Mouse (Mus musculus) hindbrain, embryonic 13.5 days (tissue): ENCODE results near the gene Alox12. TPM values are rescaled to one million over a fixed set of nuclear protein-coding genes. Genes with fewer than 3 reads are reported as not detected.

Experiments
- ATAC-seq: fragments of 200-750 bp; cut with Nextera tagmentation; 2 replicates; pipeline ENCODE4 v1.8.0; 2017; ENCODE audit warnings: moderate TSS enrichment; ENCODE audit not compliant: low FRiP score
- H3K27ac ChIP-seq: fragments of 300-500 bp; sonication (generic); 2 replicates; pipeline ENCODE4 v1.5.1; 2015; ENCODE audit warnings: inconsistent platforms, mild to moderate bottlenecking, moderate library complexity
- H3K27me3 ChIP-seq: fragments of 300-500 bp; sonication (generic); 2 replicates; pipeline ENCODE4 v1.6.1; 2015; ENCODE audit warnings: mild to moderate bottlenecking, inconsistent platforms
- H3K36me3 ChIP-seq: fragments of 300-500 bp; sonication (generic); 2 replicates; pipeline ENCODE4 v1.6.1; 2015; ENCODE audit warnings: mild to moderate bottlenecking, inconsistent platforms
- H3K4me1 ChIP-seq: fragments of 300-500 bp; sonication (generic); replicated peaks from 2 replicates; pipeline ENCODE4 v1.6.1; 2015; ENCODE audit warnings: inconsistent platforms
- H3K4me2 ChIP-seq: fragments of 300-500 bp; sonication (generic); 2 replicates; pipeline ENCODE4 v1.6.1; 2015; ENCODE audit warnings: inconsistent platforms, mild to moderate bottlenecking, moderate library complexity
- H3K4me3 ChIP-seq: fragments of 300-500 bp; sonication (generic); 2 replicates; pipeline ENCODE4 v1.5.1; 2015; ENCODE audit warnings: mild to moderate bottlenecking, inconsistent platforms
- H3K9ac ChIP-seq: fragments of 300-500 bp; sonication (generic); 2 replicates; pipeline ENCODE4 v1.6.1; 2015; ENCODE audit warnings: mild to moderate bottlenecking, inconsistent platforms
- H3K9me3 ChIP-seq: fragments of 300-500 bp; sonication (generic); 2 replicates; pipeline ENCODE4 v1.6.1; 2016; ENCODE audit warnings: inconsistent platforms
- WGBS: fragments of 180-500 bp; shearing (Covaris S2); methylation state at CpG from one replicate; pipeline ENCODE4 v1.1.7; 2015; 5-methylcytosine and 5-hydroxymethylcytosine counted together
- polyA plus RNA-seq: library from polyadenylated mRNA; unstranded; fragments of >200 nt; fragmentation: Nextera tagmentation; extraction: Ambion mirVana; gene quantifications from 2 replicates; pipeline ENCODE4 v1.2.1, GENCODE M21; 2015

Gene Alox12
- polyA plus RNA-seq, 1 experiment from 2014 or later = 2.8 TPM

DNA sequence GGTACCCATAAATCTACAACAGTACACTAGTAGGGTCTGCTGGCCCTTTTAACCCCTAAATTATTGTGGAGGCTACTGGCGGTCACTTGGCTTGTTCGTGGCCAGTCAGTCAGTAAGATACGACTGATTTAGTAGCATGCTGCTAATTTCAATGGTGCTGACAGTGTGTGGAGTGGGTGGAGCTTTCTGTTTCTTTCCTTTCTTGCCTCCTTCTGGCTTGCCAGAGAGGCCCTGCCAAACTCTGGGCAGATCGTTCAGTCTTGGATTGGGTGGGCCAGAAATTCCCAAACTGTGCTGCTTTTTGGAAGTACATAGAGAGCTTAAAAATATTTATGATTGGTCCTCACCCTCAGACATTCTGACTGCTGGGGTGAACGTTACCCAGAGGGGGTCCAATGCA lies 28.0 kb downstream of the Alox12 start:
- Histone ChIP-seq H3K27me3 (peaks cover 85% of the 10 kb centered on the region), H3K9me3 (no peaks in the 10 kb centered on the region), H3K9ac (peak overlapping the region; percentile 59; the same call in 1 of the 2 replicates), H3K27ac (no peak overlapping the region), H3K4me3 (peak overlapping the region; percentile 26), H3K36me3 (no peaks in the 10 kb centered on the region), H3K4me2 (peak overlapping the region; percentile 51), H3K4me1 (peaks cover 43% of the 10 kb centered on the region)
- WGBS = 37% methylated on average over 5 of the region's 5 CpGs
- ATAC-seq = no peak

GRCm38 (mm10) chr11:70226602-70226890 lies 28.6 kb downstream of the Alox12 start:
- Histone ChIP-seq H3K27ac (no peak overlapping the region), H3K27me3 (peaks cover 81% of the 10 kb centered on the region), H3K9me3 (no peaks in the 10 kb centered on the region), H3K36me3 (no peaks in the 10 kb centered on the region), H3K4me1 (peaks cover 48% of the 10 kb centered on the region), H3K4me3 (peak overlapping the region; percentile 26), H3K4me2 (peak overlapping the region; percentile 50), H3K9ac (peak overlapping the region; percentile 59)
- WGBS = 10% methylated on average over 18 of the region's 18 CpGs
- ATAC-seq = no peak

DNA sequence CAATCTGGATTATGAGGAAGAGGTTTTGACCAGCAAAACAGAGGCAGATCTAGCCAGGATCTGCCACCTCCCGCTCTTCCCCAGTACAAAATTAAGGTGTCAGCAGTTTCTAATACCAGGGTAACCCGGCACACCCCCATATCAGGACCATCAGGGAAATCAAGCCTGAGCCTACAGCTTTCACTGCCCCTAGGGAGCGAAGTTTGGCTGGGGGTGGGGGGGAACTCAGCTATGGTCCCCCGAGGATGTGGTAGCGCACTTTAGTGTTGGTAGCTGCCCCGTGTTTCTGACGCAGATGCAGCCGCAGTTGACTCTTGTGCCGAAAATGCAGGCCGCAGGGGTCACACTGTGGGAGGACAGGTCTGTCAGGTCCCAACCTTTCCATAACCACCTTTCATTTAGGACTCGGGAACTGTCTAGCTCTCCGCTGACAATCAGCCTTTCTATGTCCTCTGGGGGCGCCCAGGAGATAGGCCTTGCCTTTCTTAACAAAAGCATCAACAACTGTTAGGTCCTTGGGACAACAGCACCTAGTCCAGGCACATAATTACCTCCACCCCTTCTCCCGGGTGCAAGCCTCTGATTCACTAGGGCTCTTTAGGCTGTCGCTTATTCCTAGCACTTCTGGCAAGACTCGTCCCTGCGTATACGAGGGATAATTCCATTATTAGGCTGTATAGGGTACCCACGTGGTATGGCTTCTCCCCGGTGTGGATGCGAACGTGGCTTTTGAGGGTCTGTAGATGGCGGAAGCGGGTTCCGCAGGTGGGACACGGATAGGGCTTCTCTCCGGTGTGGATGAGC lies 29.2 kb downstream of the Alox12 start:
- peak overlapping the region; percentile 59 for H3K9ac ChIP-seq
- WGBS = 20% methylated on average over 27 of the region's 27 CpGs
- H3K4me2 ChIP-seq = peak overlapping the region; percentile 50
- H3K36me3 ChIP-seq = no peaks in the 10 kb centered on the region
- no peak overlapping the region for H3K27ac ChIP-seq
- peaks cover 50% of the 10 kb centered on the region for H3K4me1 ChIP-seq
- peaks cover 76% of the 10 kb centered on the region for H3K27me3 ChIP-seq
- H3K9me3 ChIP-seq = no peaks in the 10 kb centered on the region
- H3K4me3 ChIP-seq = peak overlapping the region; percentile 26
- no peak; the same call in 1 of the 2 replicates for ATAC-seq

DNA sequence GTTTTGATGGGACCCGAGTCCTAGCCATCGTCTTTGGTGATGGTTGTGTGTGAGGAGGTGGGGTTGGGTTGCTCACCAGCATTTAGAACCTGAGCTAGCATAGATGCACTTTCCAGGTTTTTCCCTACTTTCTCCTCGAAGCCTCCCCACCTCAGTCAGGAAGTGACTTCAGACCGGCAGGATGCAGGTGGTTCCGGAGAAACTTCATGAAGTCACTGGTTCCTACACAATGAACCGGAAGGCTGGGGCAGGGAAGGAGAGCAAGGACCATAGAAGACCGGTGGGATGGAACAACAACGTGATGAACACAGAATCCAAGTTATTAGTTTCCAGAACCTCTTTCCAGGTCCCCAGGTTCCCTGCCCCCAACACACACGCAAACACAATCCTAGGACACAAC lies 31.4 kb downstream of the Alox12 start:
- H3K27me3 ChIP-seq = peaks cover 53% of the 10 kb centered on the region
- peak overlapping the region; percentile 40; the same call in 1 of the 2 replicates for H3K27ac ChIP-seq
- no peak overlapping the region for H3K4me2 ChIP-seq
- ATAC-seq = no peak
- no peak overlapping the region for H3K4me3 ChIP-seq
- peaks cover 46% of the 10 kb centered on the region for H3K4me1 ChIP-seq
- no peaks in the 10 kb centered on the region for H3K36me3 ChIP-seq
- H3K9ac ChIP-seq = no peak overlapping the region
- WGBS = 89% methylated on average over 9 of the region's 9 CpGs
- H3K9me3 ChIP-seq = no peaks in the 10 kb centered on the region

GRCm38 (mm10) chr11:70221603-70222500 lies 33.3 kb downstream of the Alox12 start:
- H3K4me2 ChIP-seq = peak overlapping the region; percentile 92
- H3K27ac ChIP-seq = peak overlapping the region; percentile 95
- WGBS = 8% methylated on average over 14 of the region's 14 CpGs
- H3K9me3 ChIP-seq = no peaks in the 10 kb centered on the region
- peaks cover 48% of the 10 kb centered on the region for H3K4me1 ChIP-seq
- peaks cover 42% of the 10 kb centered on the region for H3K27me3 ChIP-seq
- peak overlapping the region; percentile 64 for H3K4me3 ChIP-seq
- peak overlapping the region; percentile 89 for H3K9ac ChIP-seq
- no peak for ATAC-seq
- H3K36me3 ChIP-seq = peaks cover 10% of the 10 kb centered on the region

GRCm38 (mm10) chr11:70220731-70221602 lies 34.2 kb downstream of the Alox12 start, which contains the start of gene Slc16a13:
TSS of gene Slc16a13 (minus strand) at chr11:70221064.
- H3K4me3 ChIP-seq = peak within 1 kb of the TSS; percentile 64
- H3K4me2 ChIP-seq = peak within 1 kb of the TSS; percentile 92
- H3K9ac ChIP-seq = peak within 1 kb of the TSS; percentile 89
- H3K27me3 ChIP-seq = peaks cover 42% of the 10 kb centered on the region
- H3K4me1 ChIP-seq = peaks cover 40% of the 10 kb centered on the region
- under 1% methylated on average over 28 of the region's 28 CpGs for WGBS
- H3K27ac ChIP-seq = peak within 1 kb of the TSS; percentile 95
- peak; percentile 95 for ATAC-seq
- peaks cover 10% of the 10 kb centered on the region for H3K36me3 ChIP-seq
- H3K9me3 ChIP-seq = no peaks in the 10 kb centered on the region

- H3K4me1 ChIP-seq = peaks cover 39% of the 10 kb centered on the region
- no peaks in the 10 kb centered on the region for H3K9me3 ChIP-seq
- peaks cover 10% of the 10 kb centered on the region for H3K36me3 ChIP-seq
- peaks cover 42% of the 10 kb centered on the region for H3K27me3 ChIP-seq
- peak overlapping the region; percentile 89 for H3K9ac ChIP-seq
- H3K4me2 ChIP-seq = peak overlapping the region; percentile 92
- peak overlapping the region; percentile 95 for H3K27ac ChIP-seq
- under 1% methylated on average over 24 of the region's 24 CpGs for WGBS
- no peak for ATAC-seq
- peak overlapping the region; percentile 64 for H3K4me3 ChIP-seq
These were observed 34.8 kb downstream of the Alox12 start for GRCm38 (mm10) chr11:70220323-70220722.

GRCm38 (mm10) chr11:70219873-70220272 lies 35.3 kb downstream of the Alox12 start:
- WGBS = 58% methylated on average over 7 of the region's 7 CpGs
- Histone ChIP-seq H3K9ac (peak overlapping the region; percentile 89), H3K27me3 (peaks cover 42% of the 10 kb centered on the region), H3K4me2 (peak overlapping the region; percentile 92), H3K27ac (peak overlapping the region; percentile 95), H3K9me3 (no peaks in the 10 kb centered on the region), H3K4me1 (peaks cover 44% of the 10 kb centered on the region), H3K4me3 (peak overlapping the region; percentile 64), H3K36me3 (peaks cover 10% of the 10 kb centered on the region)
- no peak for ATAC-seq

GRCm38 (mm10) chr11:70218741-70219470 lies 36.2 kb downstream of the Alox12 start:
- Histone ChIP-seq H3K9ac (peak overlapping the region; percentile 89; the same call in 1 of the 2 replicates), H3K27me3 (peaks cover 43% of the 10 kb centered on the region), H3K27ac (no peak overlapping the region), H3K9me3 (no peaks in the 10 kb centered on the region), H3K4me3 (peak overlapping the region; percentile 64), H3K36me3 (peaks cover 10% of the 10 kb centered on the region), H3K4me1 (peaks cover 54% of the 10 kb centered on the region), H3K4me2 (peak overlapping the region; percentile 92)
- ATAC-seq = no peak
- 89% methylated on average over 15 of the region's 15 CpGs for WGBS

DNA sequence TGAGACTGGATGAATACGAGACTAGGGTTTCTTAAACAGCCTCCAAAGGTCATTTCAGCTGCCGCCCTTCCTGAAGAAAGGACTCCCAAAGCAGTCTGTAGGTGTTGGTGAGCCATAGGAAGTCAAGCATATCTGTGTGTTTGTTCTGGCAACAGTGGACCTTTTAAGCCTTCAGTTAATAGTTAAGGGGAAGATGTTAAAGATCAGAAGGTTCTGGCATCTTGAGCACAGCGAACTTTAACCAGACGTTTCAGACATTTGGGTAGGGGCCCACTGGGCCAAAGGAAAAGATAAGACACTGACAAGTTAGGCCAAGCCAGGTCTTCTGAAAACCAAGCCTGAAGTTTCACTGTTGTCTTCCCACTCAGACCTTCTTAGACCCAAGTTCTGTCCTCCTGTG lies 37.1 kb downstream of the Alox12 start:
- H3K9ac ChIP-seq = 0 out of 2 replicates have a peak overlapping the region, but pooled peaks have one; percentile 89
- peaks cover 10% of the 10 kb centered on the region for H3K36me3 ChIP-seq
- 93% methylated on average over 4 of the region's 4 CpGs for WGBS
- H3K4me3 ChIP-seq = no peak overlapping the region
- peaks cover 59% of the 10 kb centered on the region for H3K4me1 ChIP-seq
- no peaks in the 10 kb centered on the region for H3K9me3 ChIP-seq
- no peak overlapping the region for H3K4me2 ChIP-seq
- H3K27me3 ChIP-seq = peaks cover 45% of the 10 kb centered on the region
- no peak for ATAC-seq
- no peak overlapping the region for H3K27ac ChIP-seq

DNA sequence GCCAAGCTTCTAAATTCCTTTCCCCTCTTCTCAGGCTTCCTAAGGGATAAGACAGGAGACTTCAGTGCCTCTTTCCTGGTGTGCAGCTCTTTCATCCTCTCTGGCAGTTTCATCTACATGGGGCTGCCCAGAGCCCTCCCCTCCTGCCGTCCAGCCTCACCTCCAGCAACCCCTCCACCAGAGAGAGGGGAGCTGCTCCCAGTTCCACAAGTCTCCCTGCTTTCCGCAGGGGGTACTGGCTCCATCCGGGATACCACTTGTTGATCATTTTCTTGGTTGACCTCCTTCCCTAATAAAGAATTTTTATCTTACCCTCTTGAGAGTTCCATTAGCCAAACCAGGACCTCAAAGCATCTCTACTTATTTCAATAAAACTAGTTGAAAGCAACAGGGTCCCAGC lies 39.0 kb downstream of the Alox12 start:
- peaks cover 51% of the 10 kb centered on the region for H3K4me1 ChIP-seq
- H3K4me2 ChIP-seq = no peak overlapping the region
- no peak for ATAC-seq
- no peaks in the 10 kb centered on the region for H3K9me3 ChIP-seq
- peaks cover 60% of the 10 kb centered on the region for H3K27me3 ChIP-seq
- WGBS = 50% methylated on average over 3 of the region's 3 CpGs
- H3K27ac ChIP-seq = no peak overlapping the region
- no peak overlapping the region for H3K9ac ChIP-seq
- H3K36me3 ChIP-seq = peaks cover 10% of the 10 kb centered on the region
- no peak overlapping the region for H3K4me3 ChIP-seq
